Mouse (Mus musculus) spleen, embryonic (tissue): Measurements from ENCODE around the gene Cyp1a1.
"Not testable (repeated sequence)": the region's sequence is repeated elsewhere in the genome, so short reads cannot be mapped to it uniquely, and the experiment has no call there.

Experiments
- CTCF ChIA-PET: fragments of 350-600 bp; sonication (Branson Sonifier 250); formaldehyde crosslinking; loops from one replicate; lab custom pipeline; 2022; lab: Charles Lee

Gene Cyp1a1

GRCm38 (mm10) chr9:57696380-57697285, 8.9 kb downstream of the Cyp1a1 start:
- CTCF ChIA-PET = interaction anchor here (0.6 kb wide), 1 partner anchor 160 kb away, joined by 5 read pairs; no protein-coding TSS in a partner anchor

DNA sequence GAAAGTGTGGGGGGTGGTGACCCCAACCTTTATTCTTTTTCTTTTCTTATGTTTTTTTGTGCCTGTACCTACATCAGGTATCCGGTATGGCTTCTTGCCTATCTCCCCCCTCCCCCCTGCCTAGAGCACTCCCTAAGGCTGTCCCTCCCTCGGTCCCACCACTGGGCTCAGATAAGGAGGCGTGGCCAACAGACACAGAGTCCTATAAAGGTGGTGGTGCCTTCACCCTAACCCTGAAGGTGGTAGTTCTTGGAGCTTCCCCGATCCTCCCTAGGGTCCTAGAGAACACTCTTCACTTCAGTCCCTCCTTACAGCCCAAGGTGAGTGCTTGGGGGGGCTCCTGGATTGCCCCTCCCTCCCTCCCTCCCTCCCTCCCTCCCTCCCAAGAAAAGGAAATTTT, 9.7 kb downstream of the Cyp1a1 start:
- CTCF ChIA-PET = no interaction called here

GRCm38 (mm10) chr9:57698466-57699150, 10.9 kb downstream of the Cyp1a1 start:
- CTCF ChIA-PET = no interaction called here

DNA sequence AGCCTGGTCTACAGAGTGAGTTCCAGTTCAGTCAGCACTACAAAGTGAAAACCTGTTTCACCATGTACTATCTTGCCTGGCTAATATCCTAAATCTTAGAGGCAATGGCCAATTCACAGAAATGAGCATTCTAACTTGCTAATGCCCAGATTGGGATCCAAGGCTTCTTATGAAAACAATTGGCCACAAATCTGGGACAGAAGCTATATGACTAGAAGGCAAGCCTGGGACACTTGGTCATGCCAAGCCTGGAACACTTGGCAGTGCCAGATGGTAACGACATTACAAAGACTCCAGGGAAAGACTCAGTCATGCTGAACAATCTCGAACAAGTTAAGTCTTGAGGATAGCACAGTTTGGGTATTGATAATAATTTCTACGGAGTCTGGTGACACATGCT, 18.8 kb downstream of the Cyp1a1 start:
- CTCF ChIA-PET = no interaction called here

- CTCF ChIA-PET = no interaction called here
These were observed 20.5 kb downstream of the Cyp1a1 start, which contains the start of gene Edc3 for GRCm38 (mm10) chr9:57708068-57708719. Edc3 (plus strand) TSS chr9:57708540.

- CTCF ChIA-PET = no interaction called here
These were observed 21.1 kb downstream of the Cyp1a1 start for GRCm38 (mm10) chr9:57708720-57709274.

- CTCF ChIA-PET = not testable (repeated sequence)
These were observed 22.5 kb downstream of the Cyp1a1 start for GRCm38 (mm10) chr9:57710214-57710613.

GRCm38 (mm10) chr9:57712194-57712593, 24.5 kb downstream of the Cyp1a1 start:
- CTCF ChIA-PET = no interaction called here

GRCm38 (mm10) chr9:57718408-57718807, 30.7 kb downstream of the Cyp1a1 start:
- CTCF ChIA-PET = no interaction called here

DNA sequence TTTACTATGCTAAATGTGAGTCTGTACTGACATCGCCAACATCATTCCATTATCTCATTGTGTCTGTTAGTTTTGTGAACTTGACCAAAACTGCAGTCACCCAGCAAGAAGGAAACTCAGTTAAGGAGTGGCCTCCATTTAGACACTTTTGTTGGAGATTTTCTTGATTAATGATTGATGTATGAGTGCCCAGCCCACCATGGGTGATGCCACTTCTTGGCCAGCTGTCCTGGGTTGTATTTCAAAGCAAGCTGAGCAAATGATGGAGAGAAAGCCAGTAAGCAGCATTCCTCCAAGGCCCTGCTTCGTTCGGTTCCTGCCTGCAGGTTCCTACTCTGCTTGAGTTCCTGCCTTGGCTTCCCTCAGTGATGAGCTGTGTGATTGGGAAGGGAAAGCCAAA, 33.0 kb downstream of the Cyp1a1 start:
- CTCF ChIA-PET = no interaction called here

DNA sequence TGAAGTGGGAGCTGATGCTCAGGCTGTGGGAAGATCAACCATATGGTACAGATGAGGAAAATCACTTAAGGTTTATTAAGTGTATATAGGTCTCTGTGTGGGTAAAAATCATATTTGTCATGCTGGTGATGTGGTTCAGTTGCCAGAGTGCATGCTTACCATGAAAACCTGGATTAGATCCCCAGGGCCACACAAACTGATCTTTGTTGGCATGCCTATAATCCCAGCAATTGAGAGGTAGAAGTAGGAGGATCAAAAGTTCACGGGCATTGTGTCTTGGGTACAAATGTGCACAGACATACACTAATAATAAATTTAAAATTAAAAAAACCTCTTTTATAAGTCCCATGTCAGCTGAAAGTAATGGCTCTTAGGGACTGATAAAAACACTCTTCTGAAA, 34.6 kb downstream of the Cyp1a1 start:
- CTCF ChIA-PET = no interaction called here

DNA sequence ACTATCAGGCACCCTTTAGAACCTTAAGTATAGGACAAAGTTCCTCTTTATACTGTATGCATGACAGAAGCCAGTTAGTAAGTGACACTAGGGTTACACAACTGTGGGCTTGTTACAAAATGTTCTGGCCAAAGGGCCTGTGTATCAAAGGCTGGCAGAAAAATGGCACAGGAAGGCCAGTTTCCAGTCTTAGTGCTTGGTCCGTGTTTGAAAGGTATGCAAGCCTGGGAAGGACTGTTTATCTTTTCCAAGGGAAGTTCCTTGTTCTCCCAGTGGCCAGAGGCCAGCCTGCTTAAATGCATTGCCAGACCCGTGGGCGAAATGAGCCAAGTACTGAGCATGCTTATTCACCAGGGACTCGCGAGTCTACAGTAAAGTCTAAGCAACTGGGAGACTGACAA, 35.6 kb downstream of the Cyp1a1 start:
- CTCF ChIA-PET = no interaction called here

GRCm38 (mm10) chr9:57723796-57724195, 36.1 kb downstream of the Cyp1a1 start:
- CTCF ChIA-PET = no interaction called here

DNA sequence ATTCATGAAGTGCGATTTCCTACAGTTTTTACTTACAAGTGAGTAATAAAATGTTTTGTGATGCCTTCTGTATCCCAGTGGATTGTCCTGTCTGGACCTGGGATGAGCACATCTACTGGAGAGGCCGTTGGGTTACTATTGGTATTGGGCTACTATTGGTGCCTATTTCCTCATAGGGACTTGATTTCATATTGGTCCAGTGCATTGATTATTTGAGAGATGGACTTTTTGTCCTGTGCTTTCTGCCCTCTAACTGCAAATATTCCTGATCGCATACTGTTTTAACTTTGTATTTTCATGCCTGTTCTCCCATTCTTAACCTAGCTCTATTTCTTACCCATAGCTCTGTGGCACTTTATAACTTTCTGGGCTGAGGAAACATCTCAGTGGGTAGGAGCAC, 37.0 kb downstream of the Cyp1a1 start:
- CTCF ChIA-PET = no interaction called here

DNA sequence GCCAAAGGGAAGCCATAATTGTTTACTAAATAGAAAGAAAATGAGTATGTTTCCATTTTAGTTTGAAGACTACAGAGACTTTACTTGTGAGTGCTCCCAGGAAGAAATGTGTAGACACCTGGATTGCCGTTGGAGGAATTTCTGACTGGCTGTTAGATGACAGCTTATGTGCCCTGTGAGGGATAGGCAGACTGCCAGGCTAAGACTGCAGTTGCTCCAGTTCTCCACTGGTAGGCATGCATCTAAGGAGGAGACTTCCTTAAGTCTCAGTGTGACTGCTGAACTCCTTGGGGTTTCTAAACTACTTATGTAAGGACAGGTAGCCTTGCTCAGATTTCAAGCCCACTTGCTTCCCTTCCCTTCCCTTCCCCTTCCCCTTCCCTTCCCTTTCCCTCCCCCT, 40.6 kb downstream of the Cyp1a1 start:
- CTCF ChIA-PET = no interaction called here

GRCm38 (mm10) chr9:57733606-57734005, 45.9 kb downstream of the Cyp1a1 start:
- CTCF ChIA-PET = interaction anchor here (0.8 kb wide), 1 partner anchor 19 kb away, joined by 3 read pairs; no protein-coding TSS in a partner anchor

- CTCF ChIA-PET = no interaction called here
These were observed 52.1 kb downstream of the Cyp1a1 start for GRCm38 (mm10) chr9:57739863-57740262.

DNA sequence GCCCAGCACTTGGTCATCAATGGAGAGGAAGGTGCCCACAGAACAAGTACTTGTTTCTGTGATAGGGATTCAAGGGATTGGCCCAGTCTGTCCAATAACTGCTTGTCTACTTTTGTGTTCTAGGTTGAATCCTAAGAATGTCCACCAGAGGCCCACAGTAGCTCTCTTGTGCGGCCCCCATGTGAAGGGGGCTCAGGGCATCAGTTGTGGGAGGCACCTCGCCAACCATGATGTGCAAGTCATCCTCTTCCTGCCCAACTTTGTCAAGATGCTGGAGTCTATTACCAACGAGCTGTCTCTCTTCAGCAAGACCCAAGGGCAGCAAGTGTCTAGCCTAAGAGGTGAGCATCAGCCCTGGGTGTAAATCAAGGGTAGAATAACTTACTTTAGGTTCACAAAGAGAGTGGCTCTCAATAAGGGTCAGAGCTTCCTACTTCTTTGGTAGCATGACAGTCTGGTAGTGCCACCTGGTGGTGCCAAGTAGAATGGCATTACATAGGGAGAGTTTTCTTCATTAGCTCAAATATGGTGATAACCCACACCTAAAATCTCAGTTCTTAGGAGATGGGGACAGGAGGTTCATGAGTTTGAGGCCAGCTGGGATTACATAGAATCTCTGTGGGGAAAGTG, 56.8 kb downstream of the Cyp1a1 start:
- CTCF ChIA-PET = interaction anchor here (0.6 to 1.5 kb wide), 9 partner anchors 10 to 223 kb away, joined by 3 to 12 read pairs (median 4); partner anchors contain the start of gene Cox5a

DNA sequence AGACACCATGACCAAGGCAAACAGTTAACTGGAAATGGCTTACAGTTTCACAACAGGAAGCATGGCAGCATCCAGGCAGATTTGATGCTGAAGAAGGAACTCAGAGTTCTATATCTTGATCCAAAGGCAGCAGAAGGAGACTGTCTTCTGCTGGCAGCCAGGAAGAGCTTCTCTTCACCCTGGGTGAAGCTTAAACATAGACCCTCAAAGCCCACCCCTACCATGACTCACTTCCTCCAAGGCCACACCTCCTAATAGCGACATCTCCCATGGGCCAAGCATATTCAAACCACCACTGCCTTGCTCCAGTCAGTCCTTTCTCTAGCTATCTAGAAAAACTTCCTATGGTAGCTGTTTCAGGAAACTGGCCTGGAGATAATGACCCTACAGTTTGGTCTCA, 59.3 kb downstream of the Cyp1a1 start:
- CTCF ChIA-PET = interaction anchor here (0.6 to 0.7 kb wide), 3 partner anchors 66 to 150 kb away, joined by 4 to 10 read pairs (median 6); no protein-coding TSS in a partner anchor

DNA sequence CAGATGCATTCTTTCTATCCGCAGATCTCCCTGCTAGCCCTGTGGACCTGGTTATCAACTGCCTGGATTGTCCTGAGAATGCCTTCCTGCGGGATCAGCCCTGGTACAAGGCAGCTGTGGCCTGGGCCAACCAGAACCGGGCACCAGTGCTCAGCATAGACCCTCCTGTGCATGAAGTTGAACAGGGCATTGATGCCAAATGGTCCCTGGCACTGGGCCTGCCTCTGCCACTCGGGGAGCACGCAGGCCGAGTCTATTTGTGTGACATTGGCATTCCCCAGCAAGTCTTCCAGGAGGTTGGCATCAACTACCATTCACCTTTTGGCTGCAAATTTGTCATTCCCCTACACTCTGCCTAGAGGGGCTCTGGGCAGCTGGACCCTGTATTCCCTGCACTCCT, 60.4 kb downstream of the Cyp1a1 start:
- CTCF ChIA-PET = no interaction called here

- CTCF ChIA-PET = interaction anchor here (0.7 kb wide), 1 partner anchor 1985 kb away, joined by 5 read pairs; no protein-coding TSS in a partner anchor
These were observed 61.1 kb downstream of the Cyp1a1 start for GRCm38 (mm10) chr9:57748831-57749230.
